Mouse (Mus musculus) kidney, adult 18-20 months (tissue): ENCODE measurements around the gene Usp6nl.

ENCODE experiments used
- DNase-seq: peaks from one replicate; pipeline ENCODE4 v3.0.0; 2021

Usp6nl gene

GRCm38 (mm10) chr2:6424851-6425250, 102.4 kb downstream of the Usp6nl start:
- DNase-seq: no peak

GRCm38 (mm10) chr2:6436085-6436950, 113.9 kb downstream of the Usp6nl start:
- DNase-seq: peak; percentile 37

- DNase-seq: no peak
Observed at GRCm38 (mm10) chr2:6441688-6442087, 119.2 kb downstream of the Usp6nl start.

GRCm38 (mm10) chr2:6442302-6442701, 119.8 kb downstream of the Usp6nl start:
- DNase-seq: no peak

- no peak for DNase-seq
Observed at GRCm38 (mm10) chr2:6444015-6444414, 121.5 kb downstream of the Usp6nl start.

GRCm38 (mm10) chr2:6444723-6445169, 122.3 kb downstream of the Usp6nl start:
- DNase-seq: no peak

- DNase-seq: no peak
Observed at GRCm38 (mm10) chr2:6445858-6446257, 123.4 kb downstream of the Usp6nl start.

- no peak for DNase-seq
Observed at GRCm38 (mm10) chr2:6448880-6449279, 126.4 kb downstream of the Usp6nl start.

GRCm38 (mm10) chr2:6449656-6450055, 127.2 kb downstream of the Usp6nl start:
- no peak for DNase-seq

GRCm38 (mm10) chr2:6450544-6450943, 128.1 kb downstream of the Usp6nl start:
- DNase-seq: no peak

- no peak for DNase-seq
Observed at GRCm38 (mm10) chr2:6454941-6455516, 132.6 kb downstream of the Usp6nl start.

- DNase-seq: no peak
Observed at GRCm38 (mm10) chr2:6459282-6460047, 137.0 kb downstream of the Usp6nl start.

GRCm38 (mm10) chr2:6462306-6462705, 139.8 kb downstream of the Usp6nl start:
- no peak for DNase-seq

- peak; percentile 55 for DNase-seq
Observed at GRCm38 (mm10) chr2:6463772-6464661, 141.6 kb downstream of the Usp6nl start.

GRCm38 (mm10) chr2:6466396-6466795, 143.9 kb downstream of the Usp6nl start:
- no peak for DNase-seq

GRCm38 (mm10) chr2:6467318-6467717, 144.9 kb downstream of the Usp6nl start:
- no peak for DNase-seq

- DNase-seq: peak; percentile 80
Observed at GRCm38 (mm10) chr2:6469164-6469563, 146.7 kb downstream of the Usp6nl start.

GRCm38 (mm10) chr2:6471110-6471611, 148.7 kb downstream of the Usp6nl start:
- DNase-seq: no peak

- DNase-seq: no peak
Observed at GRCm38 (mm10) chr2:6473829-6474228, 151.4 kb downstream of the Usp6nl start.

- no peak for DNase-seq
Observed at GRCm38 (mm10) chr2:6477884-6478283, 155.4 kb downstream of the Usp6nl start.

- peak; percentile 44 for DNase-seq
Observed at GRCm38 (mm10) chr2:6478361-6478965, 156.0 kb downstream of the Usp6nl start.

- peak; percentile 79 for DNase-seq
Observed at GRCm38 (mm10) chr2:6478966-6479391, 156.5 kb downstream of the Usp6nl start.
